Mouse (Mus musculus): ENCODE measurements at regions not wholly inside any gene's neighbourhood (a gene's known extent, or its start where the extent isn't known, plus 50 kb on each side); places are given as distances from the start of the nearest gene placed in this dataset.
"Not testable (repeated sequence)": the region's sequence is repeated elsewhere in the genome, so short reads cannot be mapped to it uniquely, and the experiment has no call there.

- no peak for DNase-seq (ENCODE audit: low read depth, low spot score)
Measured at GRCm38 (mm10) chr8:88064414-88065110, 54.0 kb upstream of the Cnep1r1 start.

- not testable (repeated sequence) for DNase-seq (ENCODE audit: low read depth, low spot score)
Measured at GRCm38 (mm10) chr8:88059107-88059506, 59.5 kb upstream of the Cnep1r1 start.

- no peak for DNase-seq (ENCODE audit: low read depth, low spot score)
Measured at GRCm38 (mm10) chr8:88057686-88058234, 60.8 kb upstream of the Cnep1r1 start.

GRCm38 (mm10) chr8:88050651-88051050, 67.9 kb upstream of the Cnep1r1 start:
- no peak for DNase-seq (ENCODE audit: low read depth, low spot score)

GRCm38 (mm10) chr8:88049091-88049490, 69.5 kb upstream of the Cnep1r1 start:
- DNase-seq (ENCODE audit: low read depth, low spot score) = no peak

GRCm38 (mm10) chr8:88045995-88046394, 72.6 kb upstream of the Cnep1r1 start:
- no peak for DNase-seq (ENCODE audit: low read depth, low spot score)

GRCm38 (mm10) chr8:88039286-88039685, 79.3 kb upstream of the Cnep1r1 start:
- DNase-seq (ENCODE audit: low read depth, low spot score) = no peak

GRCm38 (mm10) chr8:88037994-88038393, 78.6 kb upstream of the Zfp423 start:
- no peak for DNase-seq (ENCODE audit: low read depth, low spot score)

GRCm38 (mm10) chr8:88033054-88033453, 73.7 kb upstream of the Zfp423 start:
- no peak for DNase-seq (ENCODE audit: low read depth, low spot score)

GRCm38 (mm10) chr8:88024496-88024895, 65.1 kb upstream of the Zfp423 start:
- no peak for DNase-seq (ENCODE audit: low read depth, low spot score)

- DNase-seq (ENCODE audit: low read depth, low spot score) = peak; percentile 15
Measured at GRCm38 (mm10) chr8:88023423-88023822, 64.0 kb upstream of the Zfp423 start.

GRCm38 (mm10) chr8:88022776-88023385, 63.5 kb upstream of the Zfp423 start:
- no peak for DNase-seq (ENCODE audit: low read depth, low spot score)

- DNase-seq (ENCODE audit: low read depth, low spot score) = no peak
Measured at GRCm38 (mm10) chr8:88019243-88020115, 60.1 kb upstream of the Zfp423 start.

- no peak for DNase-seq (ENCODE audit: low read depth, low spot score)
Measured at GRCm38 (mm10) chr8:88018494-88018893, 59.1 kb upstream of the Zfp423 start.

- no peak for DNase-seq (ENCODE audit: low read depth, low spot score)
Measured at GRCm38 (mm10) chr8:88012177-88012825, 52.9 kb upstream of the Zfp423 start.

GRCm38 (mm10) chr8:88010566-88010965, 51.2 kb upstream of the Zfp423 start:
- peak; percentile 16 for DNase-seq (ENCODE audit: low read depth, low spot score)

- no peak for DNase-seq (ENCODE audit: low read depth, low spot score)
Measured at GRCm38 (mm10) chr8:88009878-88010277, 50.5 kb upstream of the Zfp423 start.
